Mouse (Mus musculus) ES-CJ7 (cell line): ENCODE results near the gene Qprt.
"Not testable (repeated sequence)": the region's sequence is repeated elsewhere in the genome, so short reads cannot be mapped to it uniquely, and the experiment has no call there.

ENCODE experiments used
- DNase-seq: peaks from one replicate; pipeline ENCODE4 v3.0.0; 2011; ENCODE audit warnings: low read depth, low spot score

The Qprt gene

GRCm38 (mm10) chr7:127098521-127098920, 23.5 kb downstream of the Qprt start:
- no peak for DNase-seq

- no peak for DNase-seq
Observed at GRCm38 (mm10) chr7:127096456-127096855, 25.6 kb downstream of the Qprt start.

GRCm38 (mm10) chr7:127093914-127094313, 28.1 kb downstream of the Qprt start:
- no peak for DNase-seq

GRCm38 (mm10) chr7:127091114-127091896, 30.7 kb downstream of the Qprt start, which contains the start of gene AI467606:
TSS of gene AI467606 (plus strand) at chr7:127091359.
- DNase-seq, result peak; percentile 95

- no peak for DNase-seq
Observed at GRCm38 (mm10) chr7:127090154-127091113, 31.6 kb downstream of the Qprt start.

DNA sequence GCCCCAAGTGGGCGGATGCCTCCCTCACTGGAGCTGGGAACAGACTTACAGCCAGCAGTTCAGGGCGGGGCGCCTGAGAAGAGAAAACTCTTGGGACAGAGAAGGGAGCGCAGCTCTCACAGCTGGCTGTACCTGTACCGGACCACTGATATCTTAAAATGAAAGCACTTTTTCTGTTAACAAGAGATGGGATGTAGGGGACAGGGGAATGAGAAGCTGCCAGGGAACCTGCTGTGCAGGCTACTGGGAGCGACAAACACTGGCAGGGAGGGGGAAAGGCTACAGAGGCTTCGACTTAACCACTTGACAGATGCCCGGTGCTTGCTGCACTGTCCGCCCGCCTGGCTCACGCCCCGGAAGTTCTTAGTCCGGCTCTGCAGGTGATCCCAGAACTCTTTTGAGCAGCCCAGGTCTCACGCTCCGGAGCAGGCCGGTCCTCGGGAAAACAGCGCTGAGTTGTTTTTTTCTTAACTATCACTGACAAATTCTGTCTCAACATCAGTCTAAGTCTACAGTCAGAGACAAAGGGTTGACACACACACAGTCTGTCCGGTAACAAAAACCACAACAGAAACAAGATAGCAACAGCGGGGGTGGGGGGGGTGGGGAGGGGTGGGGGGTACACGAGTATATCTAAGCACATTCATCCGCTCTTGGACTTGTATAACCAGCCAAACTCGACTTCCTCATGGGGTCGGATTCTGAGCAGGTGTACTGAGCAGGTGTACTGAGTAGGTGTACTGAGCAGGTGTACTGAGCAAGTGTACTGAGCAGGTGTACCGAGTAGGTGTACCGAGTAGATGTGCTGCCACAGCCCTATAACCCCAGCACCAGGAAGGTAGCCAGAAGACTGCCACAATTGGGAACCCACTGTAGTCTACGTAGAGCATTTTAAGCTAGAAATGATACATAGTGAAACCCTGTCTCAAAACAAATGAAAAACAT, 32.9 kb downstream of the Qprt start:
- peak; percentile 61 for DNase-seq

DNA sequence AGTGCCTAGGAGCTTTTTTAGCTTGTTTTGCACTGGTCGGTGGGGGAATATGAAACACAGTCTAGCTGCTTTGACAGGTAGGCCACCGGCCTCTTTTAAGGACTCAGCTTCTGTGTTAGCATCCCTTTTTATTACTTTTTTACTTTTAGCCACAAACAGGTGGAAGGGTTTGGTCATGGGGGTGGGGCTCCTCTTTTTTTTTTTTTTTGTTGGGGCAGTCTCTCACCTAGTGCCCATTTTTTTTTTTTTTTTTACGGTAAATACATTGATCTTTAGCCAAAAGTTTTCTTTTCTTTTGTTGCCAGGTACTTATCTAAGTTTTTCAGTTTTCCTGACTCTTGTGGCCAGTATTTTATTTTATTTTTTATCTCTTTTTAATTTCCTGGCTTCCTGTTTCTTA, 33.9 kb downstream of the Qprt start:
- no peak for DNase-seq

DNA sequence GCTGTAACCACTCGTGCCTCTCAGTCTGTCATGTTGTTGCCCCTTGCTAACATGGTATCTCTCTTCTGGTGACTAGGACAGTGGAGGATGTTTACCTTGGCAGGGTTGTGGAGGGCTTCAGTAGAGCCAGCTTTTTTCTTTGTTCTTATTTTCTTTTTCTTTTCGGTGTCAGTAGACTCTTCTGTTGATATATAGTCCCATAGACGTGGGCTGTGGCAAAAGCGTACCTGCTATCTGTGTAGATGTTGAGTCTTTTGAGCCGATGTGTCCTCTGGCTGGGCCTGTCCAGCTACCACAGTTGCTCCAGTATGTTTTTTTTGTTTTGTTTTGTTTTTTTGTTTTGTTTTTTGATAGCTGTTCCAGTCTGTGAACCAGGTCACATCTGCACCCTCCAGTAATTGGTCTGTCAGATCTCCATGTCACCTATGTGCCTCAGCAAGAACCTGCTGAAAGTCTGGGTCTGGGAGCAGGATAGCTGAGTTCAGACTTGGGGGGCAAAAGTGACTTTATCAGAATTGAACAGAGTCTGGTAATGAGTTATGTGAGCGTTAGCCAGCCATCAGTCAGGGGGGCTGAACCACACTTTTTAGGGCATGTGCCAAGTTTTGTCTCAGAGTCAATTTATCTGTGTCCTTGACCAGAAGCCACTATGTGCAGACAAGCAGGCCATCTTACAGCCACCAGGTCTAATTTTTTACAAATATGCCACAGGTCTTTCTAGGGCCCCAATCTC, 34.6 kb downstream of the Qprt start, which contains the start of gene Zg16:
Gene Zg16, minus strand, starts transcription at position 51 of the 733 bp plus-strand sequence.
- DNase-seq, result not testable (repeated sequence)

- not testable (repeated sequence) for DNase-seq
Observed at GRCm38 (mm10) chr7:127085751-127086150, 36.3 kb downstream of the Qprt start.

- DNase-seq, result no peak
Observed at GRCm38 (mm10) chr7:127084794-127085193, 37.2 kb downstream of the Qprt start.

GRCm38 (mm10) chr7:127083689-127084088, 38.3 kb downstream of the Qprt start:
- no peak for DNase-seq

GRCm38 (mm10) chr7:127082995-127083394, 39.0 kb downstream of the Qprt start:
- no peak for DNase-seq

GRCm38 (mm10) chr7:127082271-127082670, 39.8 kb downstream of the Qprt start:
- DNase-seq, result no peak

DNA sequence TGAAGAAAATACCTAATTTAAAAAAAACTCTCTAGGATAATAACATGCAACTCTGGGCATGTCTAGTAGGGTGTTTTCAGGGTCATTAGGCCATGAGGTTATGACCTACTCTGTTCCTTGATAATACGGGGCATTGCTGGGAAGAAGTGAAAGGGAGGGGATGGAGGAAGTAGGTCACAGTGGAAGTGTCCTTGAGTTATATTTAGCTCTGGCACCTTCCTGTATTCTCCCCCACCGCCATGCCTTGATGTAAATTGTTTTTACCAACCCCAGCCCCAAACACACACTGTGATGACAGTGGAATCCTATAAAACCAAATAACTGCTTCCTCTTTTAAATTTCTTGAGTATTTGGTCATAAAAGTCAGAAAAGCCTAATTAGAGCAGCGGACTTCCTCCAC, 42.0 kb downstream of the Qprt start:
- peak; percentile 48 for DNase-seq

DNA sequence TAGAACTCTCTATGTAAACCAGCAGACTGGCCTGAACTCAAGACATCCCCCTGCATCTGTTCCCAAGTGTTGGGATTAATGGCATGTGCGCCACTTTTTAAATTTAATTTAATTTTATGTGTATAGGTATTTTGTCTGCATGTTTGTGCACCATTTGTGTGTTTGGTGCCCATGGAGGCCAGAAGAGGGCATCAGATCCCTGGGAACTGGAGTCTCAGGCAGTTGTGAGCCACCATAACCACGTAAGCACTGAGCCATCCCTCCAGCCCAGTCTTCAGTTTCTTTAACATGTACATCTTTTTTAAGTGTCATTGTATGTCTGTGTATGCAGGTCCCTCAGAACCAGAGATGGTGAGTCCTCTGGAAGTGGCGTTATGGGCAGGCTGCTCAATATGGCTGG, 44.3 kb downstream of the Qprt start:
- peak; percentile 27 for DNase-seq

- no peak for DNase-seq
Observed at GRCm38 (mm10) chr7:127076188-127076587, 45.8 kb downstream of the Qprt start.

GRCm38 (mm10) chr7:127073221-127073620, 48.8 kb downstream of the Qprt start:
- no peak for DNase-seq

GRCm38 (mm10) chr7:127070871-127071413, 51.1 kb downstream of the Qprt start:
- no peak for DNase-seq

DNA sequence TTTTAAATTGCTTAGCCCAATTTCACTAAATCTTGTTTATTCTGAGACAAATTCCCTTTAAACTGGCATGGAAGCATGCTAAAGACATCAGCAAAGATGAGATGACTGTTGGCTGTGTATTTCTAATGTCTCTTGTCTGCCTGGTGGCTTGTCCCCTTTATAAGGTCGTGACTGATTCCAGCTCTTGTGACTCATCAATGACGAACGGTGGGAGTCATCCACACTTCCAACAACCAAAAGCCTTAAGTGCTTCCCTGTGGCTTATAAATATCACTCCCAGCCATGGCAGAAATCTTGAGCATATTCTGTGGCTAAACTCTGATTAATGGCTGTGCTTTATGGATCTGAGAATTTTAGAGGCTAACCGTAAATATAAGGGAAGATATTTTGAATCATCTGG, 55.7 kb downstream of the Qprt start:
- no peak for DNase-seq

GRCm38 (mm10) chr7:127065538-127065937, 56.5 kb downstream of the Qprt start:
- DNase-seq, result no peak
